Comparison of ENCODE assay signal across 1 mouse cellular context in the genomic region with DNA sequence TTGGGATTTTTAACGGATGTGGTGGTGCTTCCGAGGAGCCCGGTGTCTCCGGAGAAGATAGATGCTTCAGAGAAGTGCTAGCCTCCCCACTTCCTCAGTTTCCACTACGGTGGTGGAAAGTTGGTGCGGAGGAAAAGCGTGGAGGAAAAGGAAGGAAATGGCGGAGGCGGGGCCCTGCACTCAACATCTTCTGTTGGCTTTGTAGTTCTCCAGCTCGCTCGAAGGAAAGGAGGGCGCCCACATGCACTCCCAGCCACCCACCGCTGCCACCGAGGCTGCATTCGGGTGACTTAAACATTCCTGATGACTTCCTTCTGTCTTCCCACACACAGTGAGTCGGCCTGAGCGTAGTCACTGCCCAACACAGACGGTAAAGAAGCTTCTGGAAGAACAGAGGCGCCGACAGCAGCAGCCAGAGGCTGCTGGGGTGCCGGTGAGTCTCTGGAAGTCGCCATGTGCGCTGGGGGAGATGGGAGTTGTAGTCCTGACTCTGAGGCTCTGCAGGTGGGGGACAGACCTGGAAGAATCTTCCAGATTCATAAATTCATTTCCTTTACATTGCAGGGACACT.
TF ChIP-seq lines count a peak whose summit lies in the region.

No protein-coding gene starts in this region.

TF ChIP-seq in CH12.LX, 34 proteins besides CTCF, POLR2A, EP300 and RAD21 (continued from another document):
- TF ChIP-seq BHLHE40 (IDR thresholded peaks at IDR 0.05; ENCODE audit: low read depth, low read length) (no peak), TCF12 (IDR thresholded peaks at IDR 0.05; ENCODE audit: low read depth, low read length) (0 out of 2 replicates have a peak, but pooled peaks have one; percentile 8), ETS1 (conservative IDR thresholded peaks at IDR 0.05; ENCODE audit: low read depth, low read length) (no peak), ZC3H11A (IDR thresholded peaks at IDR 0.05; ENCODE audit: low read depth, low read length) (no peak), HCFC1 (IDR thresholded peaks at IDR 0.05; ENCODE audit: low read depth, low read length) (peak; percentile 76)
TF ChIP-seq in CH12.LX: peak in this region for 3.
